Mouse (Mus musculus): ENCODE data around the gene Ccdc103.
A peak's percentile ranks its signal among the peaks of the same experiment; 100 is the strongest.

Ccdc103 gene

DNA sequence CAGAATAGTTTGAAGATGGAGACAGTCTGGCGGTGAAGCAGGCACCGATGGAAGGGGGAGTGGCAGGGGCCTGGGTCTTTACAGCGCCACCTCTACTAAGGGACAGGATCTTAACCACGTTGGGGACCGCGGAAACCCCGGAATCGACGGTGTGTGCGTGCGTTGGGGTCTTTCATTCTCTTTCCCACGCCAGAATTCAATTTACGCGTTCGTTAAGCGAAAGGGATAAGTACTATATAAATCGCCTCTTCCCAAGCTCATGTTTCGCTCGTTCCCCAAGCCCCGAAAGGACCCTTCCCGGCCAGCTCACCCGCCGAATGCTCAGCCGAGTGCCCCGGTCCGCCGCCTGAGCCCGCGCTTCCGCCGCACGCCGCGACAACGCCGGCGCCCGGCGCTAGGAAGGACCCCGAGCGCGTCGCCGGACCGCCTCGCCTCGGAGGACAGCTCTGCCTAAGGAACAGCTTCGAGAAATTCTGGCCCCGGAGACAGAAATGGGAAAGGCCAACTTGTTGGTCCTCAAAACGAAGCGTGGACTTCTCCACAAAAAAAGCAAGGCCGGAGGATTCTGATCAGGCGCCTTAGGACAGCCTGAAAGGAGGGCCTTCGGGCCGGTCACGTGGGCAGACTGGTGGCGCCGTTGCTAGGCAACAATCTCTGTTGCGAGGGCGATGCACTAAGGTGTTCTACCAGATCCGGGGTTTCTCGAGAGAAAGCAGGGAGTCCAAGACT is at the start of gene Ccdc103, which contains the start of gene Eftud2:
Ccdc103 (plus strand) TSS at position 620 of the 729 bp plus-strand sequence.
Eftud2 (minus strand) TSS at position 401 of the 729 bp plus-strand sequence.
- DNase-seq (ENCODE audit: low spot score in 2 of 2) = peak; percentile 87 to 91

DNA sequence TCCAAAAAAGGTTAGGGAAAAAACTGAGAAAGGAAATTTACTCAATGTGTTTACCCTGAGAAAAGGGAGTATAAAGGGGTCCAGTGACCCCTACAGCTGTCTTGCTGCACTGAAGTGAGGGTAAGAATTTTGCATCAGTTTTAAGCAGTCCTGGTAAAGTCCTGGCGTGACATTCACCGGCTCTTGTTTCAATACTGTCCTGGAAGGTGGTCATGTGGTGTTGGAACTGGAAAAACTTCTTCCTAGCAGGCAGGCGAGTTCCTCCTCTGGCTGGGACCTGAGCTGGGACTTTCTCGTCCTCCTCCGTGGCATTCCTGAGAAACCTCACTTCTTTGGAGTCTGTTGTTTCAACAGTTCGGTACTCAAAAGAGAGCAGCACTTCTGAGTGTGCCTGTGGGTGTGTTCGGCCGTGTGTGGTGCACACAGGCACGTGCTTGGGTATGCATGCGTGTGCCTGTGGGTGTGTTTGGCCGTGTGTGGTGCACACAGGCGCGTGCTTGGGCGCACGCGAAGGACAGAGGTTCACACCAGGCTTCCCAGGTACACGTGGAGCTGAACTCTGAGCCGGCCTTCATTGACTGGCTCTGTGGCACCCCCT is 48.2 kb upstream of the Ccdc103 start:
- no peak for DNase-seq (ENCODE audit: low spot score in 2 of 2)

DNA sequence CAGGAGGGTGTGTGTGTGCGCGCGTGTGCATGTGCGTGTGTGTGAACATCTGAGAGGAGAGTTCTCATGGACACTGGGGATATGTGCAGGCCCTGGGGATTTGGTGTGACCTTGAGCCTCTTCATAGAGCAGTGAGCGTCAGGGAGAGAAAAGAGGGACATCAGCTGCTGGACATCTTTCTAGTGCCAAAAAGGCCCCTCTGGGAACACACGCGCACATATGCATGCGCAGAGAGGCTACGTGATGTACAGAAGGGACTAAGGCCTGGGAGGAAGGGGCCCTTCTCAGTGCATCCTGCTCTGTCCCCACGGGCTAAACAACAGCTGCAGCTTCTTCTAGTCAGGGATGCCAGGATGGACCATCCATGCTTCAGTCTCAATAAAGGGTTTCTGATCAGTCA is 46.8 kb upstream of the Ccdc103 start:
- no peak for DNase-seq (ENCODE audit: low spot score in 2 of 2)

DNA sequence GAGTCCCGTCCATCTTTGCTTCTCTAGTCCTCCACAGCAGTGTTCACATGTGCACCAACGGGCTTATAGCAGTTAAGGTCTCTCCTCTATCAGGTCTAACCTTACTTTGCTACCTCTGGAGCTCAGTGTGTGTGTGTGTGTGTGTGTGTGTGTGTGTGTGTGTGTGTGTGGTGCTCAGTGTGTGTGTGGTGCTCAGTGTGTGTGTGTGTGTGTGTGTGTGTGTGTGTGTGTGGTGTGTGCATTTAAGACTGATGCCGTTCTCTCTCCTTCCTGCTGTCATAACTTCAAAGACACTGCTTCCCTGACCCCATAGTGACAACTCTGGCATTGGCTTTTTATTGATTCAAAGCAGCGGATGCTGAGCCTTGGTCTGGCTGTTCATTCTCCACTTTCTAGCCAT is 45.5 kb upstream of the Ccdc103 start, which contains the start of gene Higd1b:
Higd1b (plus strand) TSS at position 301 of the 400 bp plus-strand sequence.
- no peak for DNase-seq (ENCODE audit: low spot score in 2 of 2)

DNA sequence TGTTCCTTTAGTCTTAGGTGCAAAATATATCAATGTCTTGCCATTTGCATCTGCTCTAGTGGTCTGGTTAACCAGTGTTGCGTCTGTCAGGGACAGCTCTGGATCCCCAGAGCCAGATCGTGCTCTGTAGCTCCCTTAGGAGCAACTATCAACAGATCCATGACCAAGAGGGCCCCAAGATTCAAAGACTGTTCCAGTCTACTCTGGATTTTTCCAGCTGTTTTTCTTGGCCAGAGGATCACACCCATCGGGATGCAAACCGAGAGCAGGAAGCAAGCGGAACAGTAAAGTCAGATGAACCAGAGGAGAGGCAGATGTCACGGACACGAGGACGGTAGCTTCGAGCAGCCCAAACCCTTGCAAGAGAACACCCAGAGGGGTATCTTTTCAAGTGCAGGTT is 44.9 kb upstream of the Ccdc103 start:
- no peak for DNase-seq (ENCODE audit: low spot score in 2 of 2)

DNA sequence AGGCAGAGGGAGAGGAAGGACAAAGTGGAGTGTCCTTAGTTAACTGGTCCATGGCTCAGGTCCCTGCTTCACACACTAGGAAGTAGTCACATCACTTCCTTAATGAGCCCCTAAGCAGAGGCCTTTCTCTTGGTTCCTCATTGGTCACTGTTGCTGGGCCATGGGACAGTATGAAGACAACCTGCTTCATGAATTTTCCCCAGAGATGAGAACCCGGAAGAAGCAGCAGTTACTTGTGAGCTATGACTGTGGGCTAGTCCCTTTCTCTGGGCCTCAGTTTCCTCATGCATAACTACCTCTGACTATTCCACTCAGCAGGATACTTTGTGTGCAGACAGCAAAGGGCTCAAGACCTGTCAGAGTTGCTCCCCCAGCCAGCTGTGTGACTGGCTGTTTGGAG is 43.6 kb upstream of the Ccdc103 start:
- DNase-seq (ENCODE audit: low spot score in 2 of 2) = no peak

DNA sequence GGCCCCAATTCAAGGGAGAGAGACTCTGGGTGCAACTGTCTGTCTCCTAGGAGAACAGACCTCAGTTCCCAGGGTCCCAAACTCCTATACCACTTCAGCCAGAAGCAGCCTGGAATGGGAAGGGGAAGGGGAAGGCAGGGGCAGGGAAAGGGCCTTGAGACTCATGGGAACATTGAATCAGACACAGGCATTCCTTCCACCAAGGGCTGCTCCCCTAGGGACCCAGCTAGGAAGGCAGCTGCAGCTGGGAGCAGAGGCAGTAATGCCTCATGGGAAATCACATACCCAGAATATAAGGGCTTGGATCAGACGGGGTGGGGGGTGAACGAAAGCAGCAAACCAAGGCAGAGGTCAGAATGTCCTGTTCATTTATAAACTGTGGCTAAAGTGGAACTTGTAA is 42.9 kb upstream of the Ccdc103 start:
- DNase-seq (ENCODE audit: low spot score in 2 of 2) = no peak

DNA sequence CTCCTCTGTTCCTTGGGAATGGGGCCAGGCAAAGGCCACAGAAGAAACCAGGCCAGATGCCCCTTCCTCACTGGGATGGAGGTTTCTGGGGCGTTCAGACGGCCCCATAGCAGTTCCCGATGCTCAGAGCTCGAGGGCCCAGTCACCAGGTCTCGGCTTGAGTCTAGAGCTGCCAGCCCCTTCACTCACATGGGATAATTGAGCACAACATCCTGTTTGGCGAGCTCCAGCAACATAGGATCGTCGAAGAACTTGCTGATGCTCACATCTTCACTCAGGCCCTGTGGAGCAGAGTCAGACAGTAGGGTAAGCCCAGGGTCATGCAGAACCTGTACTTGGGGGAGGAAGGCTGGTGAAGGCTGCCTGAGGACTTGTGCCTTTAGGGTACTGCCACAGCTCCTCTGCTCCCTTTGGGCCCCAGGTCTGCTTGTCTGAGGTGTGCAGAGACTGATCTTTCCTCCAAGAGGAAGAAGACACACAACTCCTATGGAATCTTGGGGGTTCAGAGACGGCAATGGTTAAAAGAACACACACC is 42.3 kb upstream of the Ccdc103 start:
- no peak for DNase-seq (ENCODE audit: low spot score in 2 of 2)

DNA sequence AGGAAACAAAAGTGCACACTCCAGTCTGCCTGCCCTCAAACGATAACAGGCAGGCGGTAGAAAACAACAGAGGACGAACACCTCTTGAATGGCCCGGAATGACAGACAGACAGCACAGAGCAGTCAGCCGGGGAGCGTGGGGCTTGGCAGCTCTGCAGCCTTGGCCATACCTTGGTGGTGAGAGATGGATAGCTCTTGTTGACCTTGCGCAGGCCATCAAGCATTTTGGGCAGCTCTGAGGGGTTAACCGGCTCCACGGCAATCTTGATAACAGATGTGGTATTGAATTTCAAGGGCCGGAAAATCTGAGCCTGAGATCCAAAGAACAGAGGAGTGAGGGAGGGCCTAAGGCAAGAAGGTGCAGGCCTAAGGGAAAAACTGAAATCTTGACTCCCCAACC is 35.1 kb upstream of the Ccdc103 start:
- DNase-seq (ENCODE audit: low spot score in 2 of 2) = no peak

DNA sequence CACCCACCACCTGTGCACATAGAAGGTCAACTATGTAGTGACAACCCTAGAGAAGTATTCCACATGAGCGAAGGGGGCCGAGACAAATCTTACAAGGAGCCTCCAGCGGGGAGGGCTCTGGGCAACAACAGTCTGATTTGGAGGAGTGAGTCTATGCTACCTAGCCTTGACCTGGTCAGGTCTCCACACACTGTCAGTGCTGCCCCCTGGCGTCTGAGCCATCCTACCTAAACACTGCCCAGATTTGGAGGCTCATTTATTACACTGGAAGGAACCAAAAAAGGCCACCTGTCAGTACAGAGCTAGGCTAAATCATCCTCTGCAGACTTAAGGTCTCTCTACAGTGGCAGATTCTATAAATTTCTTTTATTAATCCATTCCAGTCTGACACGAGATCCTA is 29.1 kb upstream of the Ccdc103 start:
- peak in 1 of 2 experiments; percentile 76 for DNase-seq (ENCODE audit: low spot score in 2 of 2)

DNA sequence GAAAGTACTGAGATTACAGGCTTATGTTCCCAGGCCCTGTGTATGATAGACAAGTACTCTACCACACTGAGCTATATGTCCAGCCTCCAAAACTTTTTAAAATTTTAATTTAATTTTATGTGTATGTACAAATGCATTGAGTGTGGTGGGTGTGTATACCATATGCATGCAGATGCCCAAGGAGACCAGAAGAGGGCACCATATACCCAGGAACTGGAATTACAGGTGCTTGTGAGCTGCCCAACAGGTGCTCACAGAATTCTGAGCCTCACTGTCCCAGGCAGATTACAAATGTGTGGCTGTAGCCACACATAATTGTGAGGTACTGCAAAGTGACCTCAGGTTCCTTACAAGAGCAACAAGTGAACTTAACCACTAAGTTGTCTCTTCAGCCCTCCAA is 27.2 kb upstream of the Ccdc103 start:
- DNase-seq (ENCODE audit: low spot score in 2 of 2) = no peak

DNA sequence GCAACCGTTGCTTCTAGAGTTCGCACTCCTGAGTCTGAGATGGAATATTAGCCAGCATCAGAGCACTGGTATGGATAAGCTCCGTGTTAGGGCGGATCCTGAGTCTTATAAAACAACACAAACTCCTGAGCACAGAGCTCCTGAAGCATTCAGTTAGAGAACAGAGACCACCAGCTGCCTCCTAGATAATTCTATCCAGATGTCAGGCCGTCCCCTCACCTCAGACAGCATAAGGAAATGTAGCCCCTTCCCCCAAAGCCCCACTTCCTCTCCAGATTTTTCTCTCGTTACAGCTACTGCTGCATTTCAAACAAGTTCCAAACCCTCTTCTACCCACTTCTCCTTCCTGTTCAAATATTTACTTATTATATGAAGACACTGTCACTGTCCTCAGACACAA is 25.1 kb upstream of the Ccdc103 start:
- no peak for DNase-seq (ENCODE audit: low spot score in 2 of 2)

DNA sequence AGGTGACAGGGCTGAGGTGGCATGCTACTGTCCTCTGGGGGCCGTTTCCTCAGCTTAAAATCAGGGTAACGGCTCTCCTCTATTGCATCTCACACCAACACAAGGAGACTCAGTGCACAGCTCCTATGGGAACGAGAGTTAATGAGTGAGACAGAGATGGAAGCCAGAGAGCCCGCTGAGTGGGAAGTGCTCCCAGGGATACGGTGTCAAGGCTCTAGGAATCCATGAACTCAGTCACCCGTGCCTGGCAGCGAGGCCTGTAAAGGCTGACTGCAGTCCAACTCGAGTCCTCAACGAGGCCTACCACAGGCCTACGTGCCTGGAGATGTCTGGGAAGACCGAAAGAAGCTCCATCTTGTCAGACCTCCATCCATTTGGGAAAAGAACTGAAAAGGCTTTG is 22.1 kb upstream of the Ccdc103 start:
- no peak for DNase-seq (ENCODE audit: low spot score in 2 of 2)

DNA sequence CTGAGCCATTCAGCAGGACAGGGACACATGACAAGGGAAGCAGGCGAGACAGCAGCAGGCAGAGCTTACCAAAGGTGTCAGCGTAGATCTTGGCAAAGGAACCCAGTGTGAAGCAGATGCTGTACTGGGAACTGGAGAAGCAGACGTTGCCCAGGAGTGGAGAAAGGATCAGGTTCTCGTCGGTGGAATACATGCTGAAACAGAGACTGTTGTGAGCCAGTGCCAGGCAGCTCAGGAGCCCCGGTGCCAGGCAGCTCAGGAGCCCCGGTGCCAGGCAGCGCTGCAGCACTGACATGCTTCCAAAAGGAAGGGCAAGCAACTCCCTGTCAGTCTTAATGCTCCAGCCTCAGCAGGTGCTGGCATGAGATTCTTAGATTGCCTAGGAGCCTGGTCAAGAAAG is 21.1 kb upstream of the Ccdc103 start:
- no peak for DNase-seq (ENCODE audit: low spot score in 2 of 2)

DNA sequence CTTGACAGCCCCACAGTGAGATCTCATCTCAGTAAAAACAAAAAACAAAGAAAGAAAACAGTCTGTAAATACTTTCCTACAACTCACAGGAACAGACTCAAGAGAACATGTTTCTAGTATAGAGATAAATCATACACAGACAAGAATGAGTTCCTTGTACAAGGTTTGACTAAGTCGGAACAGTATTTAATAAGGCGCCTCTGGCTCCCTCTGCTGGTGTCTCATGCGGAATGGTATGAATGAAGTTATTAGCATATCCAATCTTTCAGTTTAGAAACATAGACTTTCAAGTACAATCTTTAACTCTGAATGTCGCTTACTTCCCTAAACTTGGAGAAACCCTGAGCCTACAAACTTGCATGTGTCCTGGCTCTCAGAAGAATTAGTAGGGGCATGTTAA is 16.7 kb upstream of the Ccdc103 start:
- no peak for DNase-seq (ENCODE audit: low spot score in 2 of 2)

DNA sequence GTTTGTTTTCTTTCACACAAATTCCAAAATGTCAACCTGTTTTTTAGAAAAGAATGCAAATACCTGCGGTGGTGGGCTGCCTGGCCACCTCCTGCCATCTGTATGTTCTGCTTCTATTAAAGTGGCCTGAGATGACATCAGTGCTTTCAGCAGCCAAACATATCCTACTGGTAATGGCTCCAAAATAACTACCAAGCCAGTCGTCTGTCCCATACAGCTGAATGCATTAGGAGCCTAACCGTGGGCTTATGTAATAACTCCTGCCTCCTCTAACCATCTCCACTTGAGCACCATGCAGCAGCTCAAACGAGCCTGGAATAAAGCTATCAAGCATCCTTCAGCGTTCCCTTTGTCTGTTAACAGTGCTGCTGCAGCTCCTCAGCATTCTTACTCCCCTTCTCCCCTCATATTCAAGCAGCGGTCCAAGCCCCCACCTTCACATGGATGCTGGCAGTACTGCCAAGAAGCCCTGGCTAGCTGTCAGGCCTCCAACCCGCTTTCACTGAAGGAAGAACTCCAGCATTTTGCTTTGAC is 6.1 kb upstream of the Ccdc103 start:
- DNase-seq (ENCODE audit: low spot score in 2 of 2) = no peak

DNA sequence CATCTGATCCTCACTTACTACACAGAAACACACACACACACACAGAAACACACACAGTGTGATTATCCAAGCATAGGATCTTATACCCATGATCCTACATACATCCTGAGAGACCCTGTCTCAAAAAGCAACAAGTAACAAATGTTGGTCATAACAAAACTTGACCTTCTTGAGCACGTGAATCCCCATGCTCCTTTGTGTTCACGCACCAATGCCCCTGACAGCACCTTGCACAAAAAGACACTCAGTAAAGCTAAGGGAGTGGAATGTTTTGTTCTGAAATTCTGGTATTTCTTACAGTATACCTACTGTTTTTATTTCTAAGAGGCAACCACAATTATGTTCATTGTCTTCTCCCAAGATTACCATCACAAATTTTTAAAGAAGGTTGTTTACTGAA is 1.4 kb upstream of the Ccdc103 start:
- no peak for DNase-seq (ENCODE audit: low spot score in 2 of 2)

DNA sequence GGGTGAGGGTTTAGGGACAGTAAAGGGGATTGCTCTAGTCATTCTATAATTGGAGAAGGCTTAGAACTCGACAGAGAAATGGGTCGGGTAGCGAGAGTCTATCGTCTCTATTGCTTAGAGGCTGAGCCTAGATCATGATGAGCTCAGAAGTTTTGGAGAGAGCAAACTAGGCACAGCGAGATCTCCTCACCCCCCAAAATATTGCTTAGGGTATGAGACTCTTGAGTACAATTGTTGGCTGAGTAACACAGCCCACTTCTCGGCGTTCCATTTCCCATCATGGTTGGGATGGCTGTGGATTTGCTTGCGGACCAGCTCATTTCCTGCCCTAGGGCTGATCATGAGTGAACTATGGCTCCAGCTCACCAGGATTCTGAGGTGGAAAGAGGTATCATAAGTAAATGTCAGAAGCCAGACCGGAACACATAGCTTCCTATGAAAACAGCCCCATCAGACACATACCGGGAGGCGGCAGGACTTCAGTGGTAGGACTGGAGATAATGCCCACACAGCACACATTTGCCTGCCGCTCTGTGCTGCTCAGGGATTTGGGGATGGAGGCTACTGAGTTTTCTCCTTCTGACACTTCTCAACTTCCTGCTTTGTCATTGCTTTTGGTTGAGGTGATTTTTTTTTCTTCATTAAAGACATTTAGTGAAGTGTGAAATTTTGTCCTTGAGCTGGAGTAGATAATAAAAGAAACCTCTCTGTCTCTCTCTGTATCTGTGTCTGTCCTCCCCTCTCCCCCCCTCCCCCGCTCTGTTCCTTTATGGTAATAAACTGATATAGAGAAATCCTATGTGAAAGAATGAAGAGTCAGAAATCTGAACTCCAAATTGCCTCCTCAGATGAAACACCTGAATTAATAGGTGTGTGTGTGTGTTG is 552 bp downstream of the Ccdc103 start:
- no peak for DNase-seq (ENCODE audit: low spot score in 2 of 2)

DNA sequence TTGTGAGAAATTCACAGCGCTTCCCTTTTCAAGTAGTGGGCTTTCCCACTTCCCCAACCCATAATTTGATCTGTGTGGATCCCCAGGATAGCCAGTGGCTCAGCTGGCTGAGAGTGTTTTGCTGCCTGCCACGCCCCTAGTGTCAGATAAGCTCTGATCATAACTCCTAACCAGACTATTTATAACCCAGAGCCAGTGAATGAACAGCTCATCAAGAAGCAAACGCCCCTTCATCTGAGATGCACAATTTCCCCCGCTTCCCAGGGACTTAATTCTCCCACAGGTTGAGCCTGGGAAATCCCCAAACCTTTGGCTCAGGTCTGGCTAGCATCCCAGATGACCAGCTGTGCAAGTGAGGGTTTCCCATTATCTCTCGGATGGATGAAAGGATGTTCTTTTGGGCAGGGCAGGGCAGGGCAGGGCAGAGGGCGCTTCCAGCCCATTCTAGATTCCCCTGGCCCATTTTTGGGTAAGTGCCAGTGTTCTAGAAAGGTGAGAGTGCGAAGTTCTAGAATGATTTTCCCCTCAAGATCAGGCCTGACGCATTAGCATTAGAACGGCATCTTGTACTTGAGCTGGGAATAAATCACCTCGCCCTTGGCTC is 3.7 kb downstream of the Ccdc103 start, which contains the start of gene Fam187a:
Fam187a (plus strand) TSS at position 554 of the 604 bp plus-strand sequence.
- no peak for DNase-seq (ENCODE audit: low spot score in 2 of 2)

DNA sequence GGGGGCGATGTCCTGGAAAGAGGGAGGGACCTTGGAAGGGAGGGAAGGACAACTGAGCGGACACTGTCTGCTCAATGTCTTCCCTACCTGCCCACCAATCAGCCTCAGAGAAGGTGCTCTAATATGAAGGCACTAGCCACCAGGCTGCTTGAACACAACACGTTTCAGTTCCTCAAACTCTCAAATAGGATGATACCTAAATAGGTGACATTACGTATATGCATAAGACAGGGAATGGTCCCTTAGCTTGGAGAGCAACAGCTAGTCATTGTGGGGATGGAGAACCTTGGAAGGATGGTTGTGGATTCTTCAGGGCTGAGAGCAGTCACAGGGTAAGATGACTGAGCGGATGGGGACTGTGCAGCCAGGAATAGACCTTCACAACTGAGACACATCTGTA is 6.4 kb downstream of the Ccdc103 start:
- DNase-seq (ENCODE audit: low spot score in 2 of 2) = no peak

DNA sequence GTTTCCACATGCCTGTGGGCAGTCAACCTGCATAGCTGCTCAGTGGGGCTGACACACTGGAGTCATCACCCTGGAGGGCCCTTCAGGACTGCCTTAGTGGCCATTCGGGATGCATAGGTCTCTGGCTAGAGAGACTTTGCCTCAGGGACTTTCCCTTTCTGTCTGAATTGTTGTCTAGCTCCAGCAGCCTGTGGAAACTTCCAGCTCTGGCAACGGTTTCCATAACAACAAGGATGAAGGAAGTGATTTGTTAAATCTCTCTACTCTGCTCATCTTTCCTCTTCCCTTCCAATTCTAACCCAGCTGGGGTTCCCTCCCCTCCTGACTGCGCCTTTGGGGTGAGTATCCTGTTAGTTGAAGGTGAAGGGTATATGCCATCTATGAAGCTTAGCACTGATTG is 7.1 kb downstream of the Ccdc103 start:
- DNase-seq (ENCODE audit: low spot score in 2 of 2) = no peak
